Mouse (Mus musculus) MN1 (cell line): ENCODE results near the gene Cnst.

ENCODE experiments used
- DNase-seq: peaks from one replicate; pipeline ENCODE4 v3.0.0-alpha.2; 2016; ENCODE audit warnings: low spot score

Gene Cnst

DNA sequence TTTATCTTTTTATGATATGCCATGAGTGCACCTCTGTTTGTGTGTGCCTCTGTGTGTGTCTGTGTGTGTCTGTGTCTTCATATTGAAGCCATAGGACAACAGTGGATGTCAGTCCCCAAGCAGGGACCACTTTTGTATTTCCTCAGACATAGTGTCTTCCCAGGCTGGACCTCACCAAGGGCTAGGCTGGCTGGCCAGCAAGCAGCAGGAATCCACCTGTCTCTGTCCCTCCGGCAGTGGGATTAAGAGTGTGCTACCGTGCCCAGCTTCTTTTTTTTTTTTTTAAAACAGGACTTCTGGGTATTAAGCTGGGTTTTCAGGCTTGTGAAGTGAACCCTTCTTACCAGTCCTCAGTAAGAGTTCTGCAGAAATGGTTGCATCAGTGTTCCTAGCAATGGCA lies 46.0 kb downstream of the Cnst start:
- DNase-seq = no peak

- DNase-seq = no peak
Measured at GRCm38 (mm10) chr1:179592972-179593371, 46.8 kb downstream of the Cnst start.

DNA sequence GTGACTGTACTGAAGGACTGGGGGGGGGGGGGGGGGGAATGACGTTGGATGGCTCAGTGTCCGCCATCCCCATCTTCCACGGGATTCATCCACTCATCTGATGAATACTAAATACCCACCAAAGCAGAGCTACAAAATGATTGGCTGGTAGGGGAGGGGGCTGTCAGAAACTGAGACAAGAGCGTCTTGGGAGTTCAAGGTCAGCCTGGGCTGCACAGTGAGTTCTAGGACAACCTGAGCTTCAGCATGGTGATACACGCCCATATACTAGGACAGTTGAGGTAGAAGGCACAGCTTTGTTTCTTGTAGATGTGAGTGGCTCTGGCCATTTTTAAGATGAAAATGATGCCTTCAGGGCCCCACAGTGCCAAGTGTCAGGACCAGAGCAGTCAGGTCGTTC lies 52.2 kb downstream of the Cnst start:
- DNase-seq = no peak

DNA sequence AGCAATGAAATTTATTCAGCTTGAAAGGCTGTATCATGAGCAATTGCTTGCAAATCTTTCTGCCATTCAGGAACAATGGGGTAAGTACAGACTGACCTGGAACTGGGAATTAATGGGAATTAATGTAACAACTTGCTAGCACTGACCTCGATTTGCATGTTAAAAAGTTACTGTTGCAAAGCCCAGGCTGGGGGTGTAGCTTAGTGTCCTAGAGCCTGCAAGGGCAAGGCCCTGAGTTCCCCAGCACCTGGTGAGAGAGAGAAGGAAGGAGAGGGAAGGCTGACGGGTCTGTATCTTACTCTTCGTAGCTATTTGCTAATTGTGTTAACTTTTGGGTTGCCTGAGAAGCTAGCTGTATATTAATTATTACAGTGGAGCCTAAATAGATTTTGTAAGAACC lies 58.4 kb downstream of the Cnst start:
- DNase-seq = no peak

- DNase-seq = no peak
Measured at GRCm38 (mm10) chr1:179606004-179606723, 60.0 kb downstream of the Cnst start.

- DNase-seq = no peak
Measured at GRCm38 (mm10) chr1:179608521-179608920, 62.4 kb downstream of the Cnst start.

DNA sequence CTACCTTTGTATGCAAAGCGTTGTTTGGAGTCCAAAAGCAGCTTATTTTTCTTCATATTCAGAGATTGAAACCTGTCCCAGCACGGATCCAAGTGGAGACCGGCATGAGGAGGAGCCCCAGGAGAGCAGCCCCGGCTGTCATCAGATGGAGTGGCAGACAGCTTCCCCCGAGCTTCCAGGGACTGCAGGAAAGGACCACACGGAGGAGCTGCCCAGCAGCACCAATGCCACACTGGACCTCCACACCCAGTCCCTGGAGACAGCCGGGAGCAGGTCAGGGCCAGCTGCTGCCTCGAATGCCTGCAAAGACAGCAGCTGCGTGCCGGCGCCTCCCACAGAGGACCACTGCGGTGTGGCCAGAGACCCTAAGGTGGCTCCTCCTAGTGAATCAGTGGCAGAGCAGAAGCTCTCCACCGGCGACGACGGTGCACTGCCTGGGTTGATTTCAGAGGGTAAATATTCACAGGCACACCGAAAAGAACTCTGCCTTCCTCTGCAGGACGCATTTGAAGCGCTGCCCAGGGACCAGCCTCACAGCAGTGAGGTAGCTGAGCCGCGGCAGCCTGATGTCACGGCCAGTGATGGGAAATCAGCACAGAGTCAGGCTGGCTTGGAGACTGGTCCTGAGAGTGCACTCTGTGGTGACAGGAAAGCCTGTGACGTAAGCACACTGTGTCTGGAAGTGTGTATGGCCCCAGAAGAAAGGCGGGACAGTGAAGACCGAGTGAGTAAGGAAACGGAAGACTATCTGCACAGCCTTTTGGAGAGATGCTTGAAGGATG lies 63.7 kb downstream of the Cnst start:
- DNase-seq = peak; percentile 47

GRCm38 (mm10) chr1:179611182-179611581 lies 65.0 kb downstream of the Cnst start:
- no peak for DNase-seq

- DNase-seq = no peak
Measured at GRCm38 (mm10) chr1:179612418-179612817, 66.2 kb downstream of the Cnst start.

DNA sequence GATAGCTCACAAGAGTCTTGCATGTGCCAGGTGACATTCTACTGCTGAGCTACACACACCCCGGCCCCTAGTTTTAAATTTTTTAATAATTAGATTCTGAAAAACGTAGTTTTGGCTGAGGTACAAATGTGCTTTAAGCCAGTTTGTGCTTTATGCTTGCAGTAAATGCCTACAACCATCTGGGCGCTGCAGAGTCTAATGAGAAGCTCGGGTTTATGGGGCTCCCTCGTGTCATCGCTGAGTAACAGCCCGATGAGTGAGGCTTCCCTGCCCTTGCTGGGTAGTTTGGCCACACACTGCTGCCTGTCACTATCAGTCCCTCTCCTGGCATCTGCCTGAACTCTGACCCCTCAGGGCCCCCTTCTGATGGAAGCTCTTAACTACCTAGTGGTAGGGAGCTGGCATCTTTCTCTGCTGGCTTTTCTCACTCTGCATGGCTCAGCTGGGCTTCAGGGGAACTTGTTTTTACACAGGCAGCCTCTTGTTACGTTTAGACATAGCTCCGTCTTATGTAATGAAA lies 66.9 kb downstream of the Cnst start:
- DNase-seq = no peak

- DNase-seq = peak; percentile 47
Measured at GRCm38 (mm10) chr1:179617426-179617825, 71.3 kb downstream of the Cnst start.

DNA sequence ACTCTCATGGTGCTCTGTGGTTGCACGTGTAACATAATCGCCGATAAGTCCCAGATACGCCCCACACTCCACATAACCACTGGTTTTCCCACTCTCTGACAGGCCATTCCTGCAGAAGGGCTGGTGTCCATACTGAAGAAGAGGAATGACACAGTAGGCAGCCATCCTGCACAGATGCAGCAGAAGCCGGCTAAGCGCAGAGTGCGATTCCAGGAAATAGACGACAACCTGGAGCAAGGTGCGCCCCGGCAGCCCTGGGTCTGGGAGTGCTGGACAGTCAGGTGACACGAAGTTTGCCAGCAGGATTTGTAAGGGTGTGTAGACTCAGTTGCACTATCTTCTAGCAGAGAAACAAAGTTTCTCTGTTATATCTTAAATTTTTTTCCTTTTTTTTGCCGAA lies 76.5 kb downstream of the Cnst start:
- no peak for DNase-seq

DNA sequence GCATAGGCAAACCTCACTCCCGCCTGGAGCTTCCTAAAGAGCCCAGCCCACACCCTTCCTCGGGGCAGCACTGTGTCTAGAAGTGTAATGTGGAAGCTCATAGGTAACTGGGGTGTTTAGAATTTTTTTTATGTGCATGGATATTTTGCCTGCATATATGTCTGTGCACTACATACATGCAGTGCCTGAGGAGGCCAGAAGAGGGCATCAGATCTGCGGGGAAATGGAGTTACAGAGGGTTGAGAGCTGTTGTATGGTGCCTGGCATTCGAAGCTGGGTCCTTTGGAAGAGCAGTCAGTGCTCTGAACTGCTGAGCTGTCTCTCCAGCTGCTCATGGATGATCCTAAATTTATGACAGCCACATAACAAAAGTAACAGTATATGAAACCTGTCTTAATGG lies 77.5 kb downstream of the Cnst start:
- no peak for DNase-seq

- peak; percentile 64 for DNase-seq
Measured at GRCm38 (mm10) chr1:179624354-179624753, 78.2 kb downstream of the Cnst start.

DNA sequence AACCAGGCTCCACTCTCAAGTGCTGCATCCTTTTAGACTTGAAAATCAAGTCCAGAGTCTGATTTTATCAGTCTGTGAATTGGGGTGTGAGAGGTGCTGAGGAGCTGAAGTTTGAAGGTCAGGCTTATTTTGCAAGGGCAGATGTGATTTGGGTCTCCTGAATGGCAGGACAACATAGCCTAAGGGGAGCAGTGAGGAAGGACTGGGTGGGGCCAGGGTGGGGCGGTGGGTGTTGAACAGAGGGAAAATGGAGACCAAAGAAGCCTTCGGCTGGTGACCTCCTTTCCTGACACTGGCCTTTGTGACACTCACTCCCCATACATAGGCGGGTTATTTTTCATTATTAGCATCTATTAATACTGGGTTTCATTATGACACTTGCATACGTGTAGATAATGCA lies 81.7 kb downstream of the Cnst start:
- no peak for DNase-seq

DNA sequence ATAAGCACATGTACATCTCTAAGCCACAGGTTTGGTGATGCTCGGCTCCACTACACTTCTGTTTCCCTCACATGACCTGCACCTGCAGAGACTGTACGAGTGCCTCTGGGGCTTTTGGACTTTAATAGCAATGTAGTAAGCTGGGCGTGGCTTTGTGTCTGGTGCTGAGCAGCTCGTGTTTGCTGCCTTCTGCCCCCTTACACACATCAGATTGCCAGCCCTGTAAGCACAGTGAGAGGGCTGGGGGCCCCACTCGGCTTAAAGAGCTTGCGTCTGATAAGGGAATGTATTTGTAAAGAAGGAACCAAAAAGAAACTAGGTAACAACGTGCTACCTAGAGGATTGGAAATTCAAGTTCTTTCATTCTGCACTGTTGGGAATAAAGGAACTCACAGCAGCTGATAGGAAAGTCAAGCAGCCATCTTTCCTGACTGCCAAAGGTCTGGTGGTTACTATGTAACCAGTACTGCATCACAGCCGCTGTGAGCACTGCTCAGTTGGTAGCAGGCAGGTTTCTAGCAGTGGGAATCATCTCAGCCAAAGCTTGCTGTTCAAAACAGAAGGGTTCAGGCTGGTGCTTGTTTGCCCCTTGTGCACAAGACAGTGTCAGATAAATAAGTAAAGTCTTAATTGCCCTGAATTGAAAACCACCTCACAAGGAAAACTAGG lies 82.4 kb downstream of the Cnst start:
- no peak for DNase-seq

DNA sequence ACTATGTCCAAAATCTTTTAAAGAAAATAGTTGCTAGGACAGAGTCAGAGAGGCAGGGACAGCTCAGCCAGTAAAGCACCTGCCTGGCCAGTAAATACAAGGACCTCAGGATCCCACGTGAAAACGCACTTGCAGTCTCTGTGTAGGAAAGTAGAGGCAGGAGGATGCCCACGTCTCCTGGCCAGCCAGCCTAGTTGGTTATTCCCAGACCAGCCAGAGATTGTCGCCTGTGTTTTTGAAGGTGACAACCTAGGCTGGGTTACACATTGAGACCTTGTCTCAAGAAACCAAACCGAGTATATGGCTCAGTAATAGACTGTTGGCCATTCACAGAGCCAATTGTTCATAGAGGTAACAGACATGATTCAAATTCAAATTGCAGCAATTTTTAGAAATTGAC lies 83.1 kb downstream of the Cnst start:
- no peak for DNase-seq

GRCm38 (mm10) chr1:179632746-179633413 lies 86.7 kb downstream of the Cnst start:
- DNase-seq = no peak

- no peak for DNase-seq
Measured at GRCm38 (mm10) chr1:179633414-179633752, 87.2 kb downstream of the Cnst start.

GRCm38 (mm10) chr1:179634159-179634558 lies 88.0 kb downstream of the Cnst start:
- no peak for DNase-seq

DNA sequence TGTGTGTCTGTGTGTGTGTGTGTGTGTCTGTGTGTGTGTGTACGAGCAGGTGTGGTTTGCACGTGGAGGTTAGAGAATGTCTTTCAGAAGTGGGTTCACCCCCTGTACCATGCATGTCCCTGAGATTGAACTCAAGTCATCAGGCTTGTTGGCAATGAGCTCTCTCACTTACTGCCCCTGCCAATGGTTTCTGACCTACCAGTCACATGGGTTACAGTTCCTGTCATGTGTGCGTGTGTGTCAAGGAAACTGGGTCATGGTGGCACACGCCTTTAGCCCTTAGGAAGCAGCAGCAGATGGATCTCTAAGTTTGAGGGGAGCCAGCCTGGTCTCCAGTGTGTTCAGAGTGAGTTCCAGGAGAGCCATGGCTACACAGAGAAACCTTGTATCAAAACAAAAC lies 96.6 kb downstream of the Cnst start:
- DNase-seq = no peak

GRCm38 (mm10) chr1:179644151-179644550 lies 98.0 kb downstream of the Cnst start:
- DNase-seq = no peak
